Mouse (Mus musculus) ES-E14 (cell line): ENCODE results near the gene Zfyve1. TPM values are rescaled to one million over a fixed set of nuclear protein-coding genes. Genes with fewer than 3 reads are reported as not detected.

Source experiments
- DNase-seq: peaks from one replicate; pipeline ENCODE4 v3.0.0-alpha.2; 2013; ENCODE audit warnings: low read depth, low spot score
- H3K27ac ChIP-seq: 2 replicates; pipeline ENCODE4 v1.5.1; 2012; ENCODE audit warnings: low read depth, mild to moderate bottlenecking, low read length, moderate library complexity, mixed read lengths; ENCODE audit not compliant: poor library complexity, insufficient read depth, severe bottlenecking
- H3K36me3 ChIP-seq: 2 replicates; pipeline ENCODE4 v1.6.1; 2012; ENCODE audit warnings: mild to moderate bottlenecking, low read length, moderate library complexity, mixed read lengths; ENCODE audit not compliant: control insufficient read depth, poor library complexity, insufficient read depth, severe bottlenecking
- H3K4me1 ChIP-seq, 2 experiments: fragments of 150-350 bp in 1 of 2; sonication (generic) in 1 of 2; 2 replicates each; pipeline ENCODE4 v1.6.1; 2012; ENCODE audit warnings: low read length in 2 of 2, mild to moderate bottlenecking in 1 of 2, mixed read lengths in 1 of 2; ENCODE audit not compliant: control insufficient read depth in 2 of 2, insufficient read depth in 2 of 2, poor library complexity in 1 of 2
- H3K4me3 ChIP-seq, 2 experiments: fragments of 150-350 bp in 1 of 2; sonication (generic) in 1 of 2; 2 replicates each; pipeline ENCODE4 v1.5.1; 2012; ENCODE audit warnings: low read length in 2 of 2, low read depth in 1 of 2, mild to moderate bottlenecking in 1 of 2, mixed read lengths in 1 of 2; ENCODE audit not compliant: insufficient read depth in 1 of 2, poor library complexity in 1 of 2, severe bottlenecking in 1 of 2
- H3K9ac ChIP-seq: 2 replicates; pipeline ENCODE4 v1.6.1; 2012; ENCODE audit warnings: low read depth, mild to moderate bottlenecking, low read length, mixed read lengths; ENCODE audit not compliant: poor library complexity, insufficient read depth, severe bottlenecking
- H3K9me3 ChIP-seq: fragments of 150-350 bp; sonication (generic); 2 replicates; pipeline ENCODE4 v1.6.1; 2012; ENCODE audit warnings: low read depth, mild to moderate bottlenecking, low read length; ENCODE audit not compliant: control insufficient read depth, insufficient read depth
- CHD2 ChIP-seq: IDR thresholded peaks from 2 replicates; pipeline ENCODE4 v1.6.1; 2014; ENCODE audit warnings: mild to moderate bottlenecking, low read depth, low read length, inconsistent platforms
- HCFC1 ChIP-seq: IDR thresholded peaks from 2 replicates; pipeline ENCODE4 v1.6.1; 2012; ENCODE audit warnings: low read length, inconsistent platforms, borderline replicate concordance; ENCODE audit not compliant: insufficient read depth
- MAFK ChIP-seq: IDR thresholded peaks from 2 replicates; pipeline ENCODE4 v1.6.1; 2014; ENCODE audit warnings: mild to moderate bottlenecking, low read depth, low read length, inconsistent platforms; ENCODE audit not compliant: insufficient read depth
- ZC3H11A ChIP-seq: IDR thresholded peaks from 2 replicates; pipeline ENCODE4 v1.6.1; 2012; ENCODE audit warnings: low read depth, mild to moderate bottlenecking, inconsistent platforms, low read length, borderline replicate concordance
- ZNF384 ChIP-seq: IDR thresholded peaks from 2 replicates; pipeline ENCODE4 v1.6.1; 2012; ENCODE audit warnings: low read depth, low read length, inconsistent platforms
- in situ Hi-C, 2 experiments: fragments of 600-800 bp; cut with MboI; formaldehyde crosslinking; loops; one replicate each; pipeline ENCODE4 v1.15.1; 2025; ENCODE audit warnings: low sequenced_read_pairs in 2 of 2, inconsistent platforms in 1 of 2; ENCODE audit not compliant: unreplicated experiment in 2 of 2
- total RNA-seq: library from RNA; depleted of rRNA; stranded (reverse); fragments of 300-350 nt; gene quantifications from 2 replicates; pipeline ENCODE4 v1.2.3, GENCODE M21; 2012

Zfyve1 gene
- total RNA-seq, 1 experiment, result 38.2 TPM

DNA sequence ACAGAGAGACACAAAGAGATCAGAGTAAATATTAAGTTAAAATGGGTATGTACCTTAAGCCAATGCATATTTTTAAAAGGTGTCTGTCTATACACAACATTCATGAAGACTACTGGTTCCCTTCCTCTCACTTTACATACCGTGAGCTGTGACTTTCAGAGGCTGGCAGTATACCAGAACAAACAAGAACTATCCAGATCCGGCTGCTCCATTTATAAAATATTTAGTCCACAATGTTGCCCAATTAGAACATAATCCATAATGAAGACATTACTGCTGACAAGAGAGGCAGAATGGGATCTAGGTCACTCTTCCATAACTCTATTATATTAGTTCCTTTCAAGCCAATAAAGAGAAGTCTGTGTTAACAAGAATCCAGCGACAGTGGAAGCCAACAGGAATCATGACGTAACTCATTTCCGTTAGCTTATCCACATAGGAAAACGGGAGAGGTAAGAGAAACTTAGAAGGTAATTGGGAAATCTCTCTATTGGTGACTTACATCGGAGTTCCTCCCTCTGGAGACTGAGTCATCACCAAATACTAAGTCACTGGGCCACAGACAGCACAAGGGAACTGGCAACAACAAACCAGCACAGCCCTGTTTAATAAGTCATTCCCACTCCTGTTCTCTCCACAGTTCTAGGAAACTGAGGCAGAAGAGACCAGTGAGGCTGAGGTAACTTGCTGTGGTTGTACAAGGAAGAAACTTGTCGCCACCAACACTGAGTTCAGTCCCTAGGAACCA is 5.1 kb downstream of the Zfyve1 start:
- TF ChIP-seq ZNF384 (no peak), MAFK (no peak), HCFC1 (no peak), ZC3H11A (no peak), CHD2 (no peak)
- Histone ChIP-seq H3K4me3 (no peak overlapping the region), H3K4me1 (peaks cover 4 to 6% of the 10 kb centered on the region in 2 experiments; a peak in 2 of 4 replicates), H3K27ac (no peak overlapping the region), H3K9me3 (no peaks in the 10 kb centered on the region), H3K36me3 (peaks cover 30% of the 10 kb centered on the region), H3K9ac (no peak overlapping the region)
- in situ Hi-C loops, result no loop called here
- DNase-seq, result no peak

DNA sequence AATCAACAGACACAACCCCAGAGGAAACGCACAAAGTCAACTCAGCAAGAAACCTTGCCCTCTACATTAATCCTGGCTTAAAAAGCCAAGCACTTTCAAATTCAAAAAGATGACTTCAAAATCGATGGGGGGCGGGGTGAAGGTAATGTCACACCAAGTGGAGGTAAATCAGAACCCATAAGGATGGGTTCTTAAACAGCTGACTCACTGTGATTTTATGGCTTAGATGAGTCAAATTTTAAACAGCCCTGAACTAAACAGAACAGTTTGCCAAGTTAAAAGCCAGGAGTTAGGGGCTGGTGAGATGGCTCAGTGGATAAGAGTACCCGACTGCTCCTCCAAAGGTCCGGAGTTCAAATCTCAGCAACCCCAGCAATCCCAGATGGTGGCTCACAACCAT is 10.4 kb downstream of the Zfyve1 start:
- Histone ChIP-seq H3K9me3 (no peaks in the 10 kb centered on the region), H3K4me3 (no peak overlapping the region), H3K36me3 (peaks cover 22% of the 10 kb centered on the region), H3K27ac (no peak overlapping the region), H3K9ac (no peak overlapping the region), H3K4me1 (peaks cover 0 to 4% of the 10 kb centered on the region in 2 experiments; a peak in 2 of 4 replicates)
- TF ChIP-seq ZC3H11A, result no peak
- TF ChIP-seq ZNF384, result no peak
- TF ChIP-seq MAFK, result no peak
- TF ChIP-seq CHD2, result no peak
- no peak for TF ChIP-seq HCFC1
- DNase-seq, result no peak
- in situ Hi-C loops, result no loop called here

GRCm38 (mm10) chr12:83582747-83583146 is 14.3 kb downstream of the Zfyve1 start:
- H3K27ac ChIP-seq, result no peak overlapping the region
- peaks cover 11 to 18% of the 10 kb centered on the region in 2 experiments; a peak in 3 of 4 replicates for H3K4me1 ChIP-seq
- no peak overlapping the region for H3K9ac ChIP-seq
- peaks cover 7% of the 10 kb centered on the region for H3K36me3 ChIP-seq
- TF ChIP-seq HCFC1 (no peak), MAFK (no peak), CHD2 (no peak), ZC3H11A (no peak), ZNF384 (no peak)
- no peak overlapping the region for H3K4me3 ChIP-seq
- no peak for DNase-seq
- in situ Hi-C loops, result no loop called here
- no peaks in the 10 kb centered on the region for H3K9me3 ChIP-seq

GRCm38 (mm10) chr12:83582106-83582505 is 14.9 kb downstream of the Zfyve1 start:
- Histone ChIP-seq H3K4me3 (no peak overlapping the region), H3K4me1 (peaks cover 11 to 21% of the 10 kb centered on the region in 2 experiments), H3K27ac (no peak overlapping the region), H3K9ac (no peak overlapping the region), H3K9me3 (no peaks in the 10 kb centered on the region), H3K36me3 (peaks cover 6% of the 10 kb centered on the region)
- TF ChIP-seq CHD2 (no peak), ZC3H11A (no peak), MAFK (no peak), ZNF384 (no peak), HCFC1 (no peak)
- in situ Hi-C loops, result no loop called here
- no peak for DNase-seq
